Mouse (Mus musculus) T-helper 17 cell (primary cell): Measurements from ENCODE around the gene Cdk4.
"Not testable (repeated sequence)": the region's sequence is repeated elsewhere in the genome, so short reads cannot be mapped to it uniquely, and the experiment has no call there.

Experiments used
- in situ Hi-C, 2 experiments: fragments of 300-600 bp; cut with MboI, MseI; formaldehyde crosslinking; loops; 1 replicate in 1 of 2; 2 replicates in 1 of 2; pipeline ENCODE4 v1.15.1; 2025; ENCODE audit warnings: high pct_unique_total_duplicates in 2 of 2

Gene Cdk4

GRCm38 (mm10) chr10:127072969-127073368 lies 9.6 kb downstream of the Cdk4 start:
- in situ Hi-C loops: not testable (repeated sequence)

DNA sequence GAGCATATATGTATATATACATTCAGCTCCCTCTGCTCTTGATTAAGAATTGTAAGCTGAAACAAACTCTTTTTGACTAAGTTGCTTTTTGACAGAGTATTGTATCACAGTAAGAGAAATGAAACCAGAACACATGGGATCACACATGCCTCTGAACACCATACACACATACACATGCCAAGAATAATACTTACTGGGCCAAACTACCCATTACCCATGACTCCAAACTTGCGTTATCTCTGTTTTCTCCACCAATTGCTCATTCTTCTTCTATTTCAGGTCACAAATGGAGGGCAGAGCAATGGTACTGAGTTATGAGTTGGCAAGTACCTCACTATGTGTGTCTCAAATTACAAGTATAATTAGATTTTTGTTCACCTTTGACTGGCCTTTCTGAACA lies 10.6 kb downstream of the Cdk4 start:
- in situ Hi-C loops: no loop called here

DNA sequence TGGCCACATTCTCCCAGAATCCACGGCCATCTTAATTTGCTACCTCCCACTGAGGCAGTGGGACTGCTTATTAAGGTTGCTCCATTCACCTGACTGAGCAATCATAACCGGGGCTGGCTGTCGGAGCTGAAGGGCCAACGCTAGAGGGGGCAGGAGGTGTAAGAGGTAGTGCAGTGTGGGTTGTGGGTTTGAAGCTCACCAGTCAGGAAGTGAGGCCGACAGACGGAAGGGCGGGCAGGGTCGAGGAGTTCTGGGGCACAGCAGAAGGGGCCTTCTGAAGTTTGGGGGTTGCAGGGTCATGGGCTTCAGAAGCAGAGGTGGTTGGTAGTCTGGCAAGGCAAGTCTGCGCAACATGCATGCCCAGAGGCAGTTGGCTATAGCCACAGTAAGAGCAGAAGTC lies 11.7 kb downstream of the Cdk4 start, which contains the start of gene Agap2:
Gene Agap2 (plus strand): TSS at position 205 of the 400 bp plus-strand sequence.
- in situ Hi-C loops: loop anchor here in 1 of 2 experiments (5.0 kb wide), 1 partner anchor 97 kb away; no protein-coding TSS in a partner anchor

DNA sequence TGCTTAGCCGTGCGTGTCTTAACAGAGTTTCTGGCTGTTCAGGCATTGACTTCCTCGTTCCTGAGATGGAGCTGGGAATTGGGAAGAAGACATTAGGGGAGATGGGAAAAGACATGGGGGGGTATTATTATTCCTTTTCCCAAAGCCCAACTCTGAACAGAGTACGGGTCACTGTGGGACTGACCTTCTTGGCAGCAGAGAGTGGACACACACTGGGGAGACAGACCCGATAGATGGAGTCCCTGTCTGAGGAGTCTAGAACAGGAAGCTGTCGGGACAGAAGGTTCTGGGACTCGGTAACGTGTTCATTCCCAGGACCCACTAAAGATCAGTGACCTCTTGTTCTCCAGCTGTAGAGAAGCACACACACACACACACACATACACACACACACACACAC lies 12.3 kb downstream of the Cdk4 start:
- in situ Hi-C loops: loop anchor here in 1 of 2 experiments (5.0 kb wide), 1 partner anchor 97 kb away; no protein-coding TSS in a partner anchor

GRCm38 (mm10) chr10:127076082-127076481 lies 12.7 kb downstream of the Cdk4 start:
- in situ Hi-C loops: loop anchor here in 1 of 2 experiments (5.0 kb wide), 1 partner anchor 96 kb away; no protein-coding TSS in a partner anchor

DNA sequence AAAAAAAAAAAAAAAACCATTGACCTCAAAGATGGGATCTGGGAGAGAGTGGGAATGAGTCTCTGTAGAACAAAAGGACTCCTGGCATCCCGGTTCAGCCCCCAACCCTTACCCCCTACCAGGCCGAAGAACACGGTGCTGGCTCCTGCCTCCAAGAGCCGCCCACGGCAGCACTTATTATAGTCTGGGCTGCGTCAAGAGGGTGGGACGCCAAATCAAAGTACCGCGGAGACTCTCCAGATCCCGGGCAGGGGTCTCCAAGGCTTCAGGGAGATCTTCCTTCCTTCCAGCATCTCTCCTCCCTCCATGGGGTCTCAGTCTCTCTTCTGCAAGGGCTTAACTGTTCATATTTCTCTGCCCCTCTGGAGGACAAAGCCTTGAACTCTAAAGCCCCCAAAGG lies 14.2 kb downstream of the Cdk4 start:
- in situ Hi-C loops: loop anchor here in 1 of 2 experiments (5.0 kb wide), 1 partner anchor 95 kb away; no protein-coding TSS in a partner anchor

GRCm38 (mm10) chr10:127078001-127078676 lies 14.8 kb downstream of the Cdk4 start:
- in situ Hi-C loops: loop anchor here in 1 of 2 experiments (5.0 kb wide), 1 partner anchor 94 kb away; no protein-coding TSS in a partner anchor

DNA sequence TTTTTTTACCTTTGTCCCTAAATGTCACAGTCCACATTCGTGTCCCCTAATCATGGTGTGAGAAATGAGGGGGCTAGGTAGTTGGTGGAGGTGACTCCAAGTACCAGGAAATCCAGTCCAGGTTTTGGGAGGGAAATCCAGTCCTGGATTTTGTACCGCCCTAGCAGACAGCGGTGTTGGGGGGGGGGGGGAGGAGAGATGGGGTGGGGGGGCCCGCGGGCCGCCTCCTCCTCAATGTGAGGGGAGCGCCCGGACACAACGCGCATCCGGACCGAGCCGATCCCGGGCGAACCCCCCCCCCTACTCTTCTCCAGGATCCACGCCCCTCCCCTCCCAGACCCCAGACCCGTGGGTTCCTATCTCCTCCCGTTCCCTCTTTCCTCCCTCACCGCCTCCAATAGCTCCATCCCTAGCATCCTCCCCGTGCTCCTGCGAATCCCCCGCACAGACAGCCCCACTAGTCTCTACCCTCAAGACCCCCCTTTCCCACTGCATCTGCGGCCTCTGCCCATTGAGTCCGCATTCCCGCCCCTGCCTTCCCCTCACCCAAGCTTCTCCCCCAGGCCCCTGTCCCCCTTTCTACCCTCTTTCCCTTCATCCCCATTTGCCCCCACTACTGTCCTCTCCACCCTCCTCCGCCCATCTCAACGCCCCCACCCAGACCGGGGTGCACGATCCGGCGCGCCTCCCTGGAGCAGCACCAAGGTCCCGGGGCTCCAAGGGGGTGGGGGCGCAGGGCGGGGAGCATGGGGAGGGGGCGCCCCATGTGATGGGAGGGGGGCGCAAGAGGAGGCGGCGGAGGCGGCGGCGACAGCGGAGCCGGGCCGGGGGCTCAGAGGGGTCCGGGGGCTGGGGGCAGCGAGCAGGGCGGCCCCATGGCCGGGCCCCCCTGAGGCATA lies 15.6 kb downstream of the Cdk4 start:
- in situ Hi-C loops: loop anchor here in 1 of 2 experiments (5.0 kb wide), 1 partner anchor 93 kb away; no protein-coding TSS in a partner anchor

DNA sequence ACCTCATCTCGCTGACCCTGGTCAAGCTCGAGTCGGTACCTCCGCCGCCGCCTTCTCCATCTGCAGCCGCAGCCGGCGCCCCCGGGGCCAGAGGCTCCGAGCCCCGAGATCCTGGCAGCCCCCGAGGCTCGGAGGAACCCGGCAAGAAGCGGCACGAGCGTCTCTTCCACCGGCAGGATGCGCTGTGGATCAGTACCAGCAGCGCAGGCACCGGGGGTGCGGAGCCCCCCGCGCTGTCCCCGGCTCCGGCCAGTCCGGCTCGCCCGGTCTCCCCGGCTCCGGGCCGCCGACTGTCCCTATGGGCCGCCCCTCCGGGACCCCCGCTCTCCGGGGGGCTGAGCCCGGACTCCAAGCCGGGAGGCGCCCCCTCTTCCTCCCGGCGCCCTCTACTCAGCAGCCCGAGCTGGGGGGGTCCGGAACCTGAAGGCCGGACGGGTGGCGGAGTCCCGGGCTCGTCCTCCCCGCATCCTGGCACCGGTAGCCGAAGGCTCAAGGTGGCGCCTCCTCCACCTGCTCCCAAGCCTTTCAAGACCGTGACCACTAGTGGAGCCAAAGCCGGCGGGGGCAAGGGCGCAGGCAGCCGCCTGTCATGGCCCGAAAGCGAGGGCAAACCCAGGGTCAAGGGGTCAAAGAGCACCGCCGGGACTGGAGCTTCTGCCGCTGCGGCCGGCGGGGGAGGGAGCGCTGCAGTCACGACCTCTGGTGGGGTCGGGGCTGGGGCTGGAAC lies 16.5 kb downstream of the Cdk4 start:
- in situ Hi-C loops: loop anchor here in 1 of 2 experiments (5.0 kb wide), 1 partner anchor 92 kb away; no protein-coding TSS in a partner anchor

DNA sequence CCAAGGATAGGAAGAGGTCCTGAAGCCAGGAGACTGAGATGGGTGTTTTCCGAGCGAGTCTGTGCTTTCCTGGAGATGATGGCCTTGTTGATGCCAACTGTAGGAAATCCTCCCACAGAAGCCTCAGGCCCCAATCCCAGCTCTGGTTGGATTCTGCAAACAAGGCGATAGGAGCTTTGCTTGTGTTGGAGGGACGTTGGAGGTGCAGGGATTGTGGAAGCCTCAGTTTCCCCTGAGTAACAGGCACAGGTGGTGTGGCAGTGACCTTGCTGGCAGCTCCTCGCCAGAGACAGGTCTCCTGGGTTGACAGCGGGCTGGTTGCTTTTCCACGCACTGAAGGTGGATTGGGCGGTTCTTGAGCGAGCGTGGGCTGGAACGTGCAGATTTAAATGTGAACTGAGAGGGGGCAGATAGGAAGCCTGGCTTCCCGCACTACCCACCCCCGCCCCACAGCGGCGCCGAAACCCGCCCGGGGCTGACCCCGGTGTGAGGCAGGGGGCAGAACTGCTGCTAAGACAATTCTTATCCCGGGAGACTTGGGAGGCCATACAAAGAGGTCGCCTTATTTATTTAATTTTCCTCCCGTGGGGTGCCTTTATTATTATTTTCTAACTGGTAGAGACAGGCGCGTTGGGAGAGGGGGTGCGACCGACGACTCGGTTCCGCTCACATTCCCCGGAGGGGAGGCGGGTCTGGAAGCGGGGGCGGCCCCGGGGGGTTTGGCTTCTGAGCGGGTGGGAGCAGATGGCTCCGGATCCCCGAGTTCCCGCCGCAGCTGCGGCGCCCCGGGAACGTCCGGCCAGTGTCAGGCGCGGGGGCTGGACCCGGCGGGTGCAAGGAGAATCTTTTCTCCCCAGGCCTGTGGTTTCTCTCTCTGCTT lies 17.8 kb downstream of the Cdk4 start:
- in situ Hi-C loops: no loop called here

DNA sequence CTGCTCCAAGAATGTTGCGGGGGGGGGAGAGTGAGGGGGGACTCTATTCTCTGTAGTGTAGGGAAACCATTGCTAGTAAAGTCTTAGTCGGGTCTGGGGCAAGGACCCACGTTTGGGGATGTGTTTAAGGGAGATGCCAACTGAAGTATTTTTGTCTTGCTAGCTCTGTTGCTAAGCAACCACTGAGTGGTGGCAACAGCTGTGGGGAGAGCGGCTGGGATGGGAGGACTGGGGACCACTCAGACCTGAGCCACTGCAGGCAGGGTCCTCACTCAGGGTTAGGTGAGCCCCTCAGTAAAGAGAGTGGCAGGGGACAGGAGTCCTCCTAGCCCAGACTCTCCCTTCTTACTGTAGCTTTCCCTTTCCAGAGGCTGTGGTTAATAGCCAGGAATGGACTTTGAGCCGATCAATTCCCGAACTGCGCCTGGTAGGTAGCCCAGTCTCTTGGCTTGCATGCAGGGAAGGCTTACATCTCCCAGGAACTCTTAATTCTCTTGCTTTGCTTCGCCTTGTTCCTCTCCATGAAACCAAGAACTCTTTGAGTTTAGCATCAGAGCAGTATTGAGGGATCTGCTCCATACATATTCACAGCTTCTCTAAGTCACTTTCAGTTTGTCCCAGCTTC lies 18.8 kb downstream of the Cdk4 start:
- in situ Hi-C loops: no loop called here

- in situ Hi-C loops: no loop called here
Observed at GRCm38 (mm10) chr10:127083292-127083914, 20.1 kb downstream of the Cdk4 start.

GRCm38 (mm10) chr10:127083915-127084306 lies 20.6 kb downstream of the Cdk4 start:
- in situ Hi-C loops: no loop called here

DNA sequence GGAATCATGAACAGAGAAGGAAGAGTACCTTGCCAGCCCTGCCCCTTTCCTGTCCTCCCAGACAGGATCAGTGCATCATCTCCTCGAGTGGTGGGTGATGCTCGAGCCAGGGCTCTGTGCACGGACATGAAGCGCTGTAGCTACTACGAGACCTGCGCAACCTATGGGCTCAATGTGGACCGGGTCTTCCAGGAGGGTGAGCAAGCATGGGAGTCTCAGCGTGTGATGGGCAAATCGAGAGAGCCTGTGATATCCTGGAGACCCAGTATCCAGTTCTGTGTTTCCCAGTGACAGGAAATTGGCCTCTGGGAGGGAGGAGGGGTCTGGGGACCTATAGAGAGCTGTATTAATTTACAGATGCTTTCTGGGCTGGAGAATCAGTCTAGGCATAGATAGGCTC lies 21.7 kb downstream of the Cdk4 start:
- in situ Hi-C loops: no loop called here

GRCm38 (mm10) chr10:127085633-127086032 lies 22.3 kb downstream of the Cdk4 start:
- in situ Hi-C loops: no loop called here

GRCm38 (mm10) chr10:127090560-127091411 lies 27.5 kb downstream of the Cdk4 start:
- in situ Hi-C loops: no loop called here

- in situ Hi-C loops: no loop called here
Observed at GRCm38 (mm10) chr10:127091507-127092396, 28.4 kb downstream of the Cdk4 start.

- in situ Hi-C loops: no loop called here
Observed at GRCm38 (mm10) chr10:127092742-127093141, 29.4 kb downstream of the Cdk4 start.
